In genomic region chr13:55929814-55930213, GRCm38 (mm10) we compare ENCODE assay signal across 26 mouse cellular contexts.
"Had no signal": no experiment of that assay in that cellular context is flagged by ENCODE, and none has a peak within 500 bp of the region (broad histone marks: within the 10 kb centered on the region; RNA-seq: fewer than 3 reads in every experiment).

No protein-coding gene starts in this region.

- H3K27ac ChIP-seq: kidney, embryonic 15.5 days; layer of hippocampus, adult 2 months; limb, embryonic 10.5 days; limb, embryonic 13.5 days; liver, embryonic 12.5 days; liver, embryonic 15.5 days; lung, embryonic 15.5 days; midbrain, embryonic 12.5 days; midbrain, embryonic 15.5 days; neural tube, embryonic 13.5 days; stomach, postnatal 0 days had no signal

- H3K27me3 ChIP-seq: liver, embryonic 12.5 days; liver, embryonic 15.5 days; midbrain, embryonic 15.5 days had no signal

- DNase-seq: kidney, adult 11 months; kidney, adult 8-10 months; kidney, postnatal 10 days; kidney, postnatal 4 days; layer of hippocampus, adult 9-11 months; liver; lung, adult 18-20 months; lung, postnatal 10 days; lung, postnatal 4 days; right cerebral cortex, adult 18-20 months; right cerebral cortex, postnatal 14 days; right cerebral cortex, postnatal 4 days; thymus, adult 2 months; thymus, postnatal 25 days had no signal

- H3K4me1 ChIP-seq: kidney, embryonic 15.5 days; limb, embryonic 13.5 days; liver, embryonic 12.5 days; liver, embryonic 15.5 days; lung, embryonic 15.5 days; midbrain, embryonic 15.5 days; neural tube, embryonic 13.5 days had no signal

- H3K9me3 ChIP-seq: kidney, embryonic 15.5 days; limb, embryonic 10.5 days; limb, embryonic 13.5 days; liver, embryonic 12.5 days; liver, embryonic 15.5 days; lung, embryonic 15.5 days; midbrain, embryonic 12.5 days; midbrain, embryonic 15.5 days; neural tube, embryonic 13.5 days had no signal

- H3K4me2 ChIP-seq: kidney, embryonic 15.5 days; limb, embryonic 13.5 days; liver, embryonic 12.5 days; liver, embryonic 15.5 days; lung, embryonic 15.5 days; midbrain, embryonic 12.5 days; midbrain, embryonic 15.5 days; neural tube, embryonic 13.5 days had no signal

- H3K9ac ChIP-seq: kidney, embryonic 15.5 days; limb, embryonic 13.5 days; liver, embryonic 12.5 days; liver, embryonic 15.5 days; lung, embryonic 15.5 days; midbrain, embryonic 12.5 days; midbrain, embryonic 15.5 days; neural tube, embryonic 13.5 days had no signal

- ATAC-seq: liver, embryonic 12.5 days; midbrain, embryonic 15.5 days had no signal

- H3K4me3 ChIP-seq: kidney, embryonic 15.5 days; layer of hippocampus, adult 2 months; limb, embryonic 10.5 days; limb, embryonic 13.5 days; liver, embryonic 12.5 days; liver, embryonic 15.5 days; lung, embryonic 15.5 days; midbrain, embryonic 12.5 days; midbrain, embryonic 15.5 days; myocyte; neural tube, embryonic 13.5 days had no signal

- H3K36me3 ChIP-seq: kidney, embryonic 15.5 days; limb, embryonic 10.5 days; limb, embryonic 13.5 days; liver, embryonic 12.5 days; liver, embryonic 15.5 days; lung, embryonic 15.5 days; midbrain, embryonic 12.5 days; midbrain, embryonic 15.5 days; neural tube, embryonic 13.5 days had no signal
